Comparison of ENCODE assay signal across 8 mouse cellular contexts in the genomic region with DNA sequence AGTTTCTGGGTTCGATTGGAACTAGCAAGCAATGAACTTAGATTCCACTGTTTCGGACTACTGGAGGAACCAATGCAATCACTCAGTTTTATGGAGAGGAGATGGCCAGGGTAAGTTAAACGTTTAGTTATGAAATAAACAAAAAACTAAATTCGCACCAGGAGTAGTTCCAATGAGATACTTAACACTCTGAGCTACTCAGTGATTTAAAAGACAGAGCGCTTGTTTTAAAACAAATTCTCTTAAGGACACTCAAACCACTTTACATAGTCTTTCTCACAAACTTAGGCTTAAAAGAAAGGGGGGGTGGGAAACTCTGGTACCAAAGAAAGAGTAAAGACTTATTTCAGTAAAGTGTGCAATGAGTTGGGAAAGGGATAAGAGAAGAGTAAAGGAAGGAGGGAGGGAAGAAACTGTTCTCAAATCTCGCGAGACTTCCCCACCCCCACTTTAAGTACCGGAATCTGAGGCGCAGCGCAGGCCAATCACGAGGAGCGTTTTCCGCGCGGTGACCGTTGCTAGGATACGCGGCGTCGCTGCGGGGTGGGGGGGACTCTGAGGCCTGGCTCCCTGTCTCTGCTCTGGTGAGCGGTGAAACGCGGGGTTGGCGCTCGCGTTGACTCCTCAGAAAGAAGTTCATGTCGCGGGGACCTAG. TPM values are rescaled to one million over a fixed set of nuclear protein-coding genes. Genes with fewer than 3 reads are reported as not detected.
DNase-seq lines count a peak whose midpoint lies in the region; ATAC-seq and TF ChIP-seq lines count a peak whose summit lies in the region.

A gene (plus strand): TSS at position 520 of the 655 bp plus-strand sequence.

- in situ Hi-C loops in Patski (cut with MboI; ENCODE audit: low pct_unique_long_range_greater_than_20kb) = no loop called here

- POLR2A ChIA-PET in Patski (lab: Charles Lee) = interaction anchor here (1.4 to 1.6 kb wide), 2 partner anchors 9 to 13 kb away, joined by 3 read pairs; no protein-coding TSS in a partner anchor

- peak; percentile 57 for DNase-seq in Patski (ENCODE audit: low read depth, low spot score)
- DNase-seq in cerebellum, postnatal 14 days = peak; percentile 96 to 97
- peak; percentile 87 to 92 for DNase-seq in frontal cortex, postnatal 14 days (ENCODE audit: low spot score in 2 of 2)
- DNase-seq in layer of hippocampus, postnatal 25 days (ENCODE audit: extremely low spot score in 1 of 2, low spot score in 1 of 2) = peak; percentile 83 to 85
- peak; percentile 96 for DNase-seq in lung, postnatal 25 days (ENCODE audit: low spot score)
- peak; percentile 98 for DNase-seq in retina, embryonic 14.5 days (ENCODE audit: low spot score)
- DNase-seq in thymus, postnatal 4 days = peak; percentile 93

- H3K4me1 ChIP-seq in hindbrain, embryonic 13.5 days (replicated peaks) = peaks cover 17% of the 10 kb centered on the region

- peak; percentile 83 for ATAC-seq in Patski
- ATAC-seq in hindbrain, embryonic 13.5 days (ENCODE audit: low FRiP score) = peak; percentile 100

- H3K27ac ChIP-seq in hindbrain, embryonic 13.5 days = peak within 1 kb of the TSS; percentile 83

- peak within 1 kb of the TSS; percentile 70 for H3K4me3 ChIP-seq in hindbrain, embryonic 13.5 days

- no peaks in the 10 kb centered on the region for H3K27me3 ChIP-seq in Patski
- H3K27me3 ChIP-seq in hindbrain, embryonic 13.5 days = no peaks in the 10 kb centered on the region

- no peaks in the 10 kb centered on the region for H3K9me3 ChIP-seq in hindbrain, embryonic 13.5 days

- 2% methylated on average over 29 of the region's 29 CpGs for WGBS in hindbrain, embryonic 13.5 days

- peak within 1 kb of the TSS; percentile 70 for H3K4me2 ChIP-seq in hindbrain, embryonic 13.5 days

- CTCF ChIA-PET in Patski (lab: Charles Lee) = interaction anchor here (1.2 kb wide), 1 partner anchor 8 kb away, joined by 4 read pairs; no protein-coding TSS in a partner anchor

- peak within 1 kb of the TSS; percentile 79 for H3K9ac ChIP-seq in hindbrain, embryonic 13.5 days

- TF ChIP-seq CTCF in Patski (IDR thresholded peaks at IDR 0.05) = no peak

- H3K36me3 ChIP-seq in hindbrain, embryonic 13.5 days = no peaks in the 10 kb centered on the region

RNA-seq across cellular contexts. Expression of the gene that starts here (rescaled TPM):
- polyA plus RNA-seq in Patski (2021) = 46.5 TPM
- polyA plus RNA-seq in hindbrain, embryonic 13.5 days (2015; fragmentation: Nextera tagmentation; extraction: Ambion mirVana) = 34.0 and 36.2 TPM in 2 replicates
- 10 to 100 TPM; 26.7 to 27.4 TPM for total RNA-seq in layer of hippocampus, postnatal 25 days (2021)

Comparison
In these comparisons a context has a peak if more than half of its experiments do, and no peak if none do; other contexts are left out.
1. Peak in every context shown above with its lines: DNase-seq, ATAC-seq, H3K4me3 ChIP-seq and H3K27ac ChIP-seq.